Mouse (Mus musculus) macrophage (primary cell): ENCODE data around the gene Gldc. TPM values are rescaled to one million over a fixed set of nuclear protein-coding genes. Genes with fewer than 3 reads are reported as not detected.

Experiments
- H3K27ac ChIP-seq: fragments of 350-480 bp; formaldehyde crosslinking; 2 replicates; pipeline ENCODE4 v1.9.0; 2021
- H3K36me3 ChIP-seq: fragments of 350-480 bp; formaldehyde crosslinking; 2 replicates; pipeline ENCODE4 v1.9.0; 2021; ENCODE audit errors: inconsistent target
- H3K4me3 ChIP-seq: fragments of 350-480 bp; formaldehyde crosslinking; 2 replicates; pipeline ENCODE4 v1.9.0; 2021; ENCODE audit errors: inconsistent target
- H3K79me2 ChIP-seq: fragments of 350-480 bp; formaldehyde crosslinking; 2 replicates; pipeline ENCODE4 v1.9.0; 2021; ENCODE audit errors: inconsistent target
- WGBS: methylation state at CpG from one replicate; pipeline ENCODE4 v1.1.7; 2026; ENCODE audit warnings: inconsistent platforms; ENCODE audit not compliant: missing documents; 5-methylcytosine and 5-hydroxymethylcytosine counted together
- polyA plus RNA-seq: library from polyadenylated mRNA; stranded (reverse); fragments of 250-400 nt; gene quantifications from 3 replicates; pipeline ENCODE4 v1.2.4, GENCODE M21; 2018; ENCODE audit warnings: inconsistent platforms

Gldc gene
- polyA plus RNA-seq, 1 experiment from 2014 or later: 0.07 TPM

GRCm38 (mm10) chr19:30174074-30174670 is 1.1 kb downstream of the Gldc start:
- no peak overlapping the region for H3K4me3 ChIP-seq
- no peaks in the 10 kb centered on the region for H3K79me2 ChIP-seq
- H3K36me3 ChIP-seq: no peaks in the 10 kb centered on the region
- no peak overlapping the region for H3K27ac ChIP-seq
- WGBS: 10% methylated on average over 15 of the region's 15 CpGs

GRCm38 (mm10) chr19:30171346-30172055 is 3.7 kb downstream of the Gldc start:
- Histone ChIP-seq H3K27ac (no peak overlapping the region), H3K36me3 (no peaks in the 10 kb centered on the region), H3K4me3 (no peak overlapping the region), H3K79me2 (no peaks in the 10 kb centered on the region)
- WGBS: 78% methylated on average over 8 of the region's 8 CpGs

DNA sequence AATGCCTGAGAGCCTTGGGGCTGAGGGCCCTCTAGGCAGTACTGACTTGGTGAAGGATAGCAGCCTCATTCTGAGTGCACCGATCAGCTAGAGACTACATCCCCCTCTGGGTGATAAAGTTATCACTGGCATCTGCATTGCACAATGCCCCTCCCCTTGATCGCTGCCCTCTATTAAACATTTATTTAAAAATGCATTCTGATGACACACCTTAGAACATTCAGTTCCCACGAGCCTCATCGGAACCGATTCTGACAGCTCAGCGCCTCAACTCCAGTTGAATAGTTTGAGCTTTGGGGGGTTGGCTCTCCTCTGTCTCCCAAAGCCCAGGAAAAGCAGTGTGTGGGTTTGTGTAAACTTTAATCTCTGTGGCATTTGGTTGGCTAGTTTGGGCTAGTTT is 4.9 kb downstream of the Gldc start:
- H3K27ac ChIP-seq: no peak overlapping the region
- H3K36me3 ChIP-seq: no peaks in the 10 kb centered on the region
- H3K4me3 ChIP-seq: no peak overlapping the region
- 91% methylated on average over 6 of the region's 6 CpGs for WGBS
- H3K79me2 ChIP-seq: no peaks in the 10 kb centered on the region

DNA sequence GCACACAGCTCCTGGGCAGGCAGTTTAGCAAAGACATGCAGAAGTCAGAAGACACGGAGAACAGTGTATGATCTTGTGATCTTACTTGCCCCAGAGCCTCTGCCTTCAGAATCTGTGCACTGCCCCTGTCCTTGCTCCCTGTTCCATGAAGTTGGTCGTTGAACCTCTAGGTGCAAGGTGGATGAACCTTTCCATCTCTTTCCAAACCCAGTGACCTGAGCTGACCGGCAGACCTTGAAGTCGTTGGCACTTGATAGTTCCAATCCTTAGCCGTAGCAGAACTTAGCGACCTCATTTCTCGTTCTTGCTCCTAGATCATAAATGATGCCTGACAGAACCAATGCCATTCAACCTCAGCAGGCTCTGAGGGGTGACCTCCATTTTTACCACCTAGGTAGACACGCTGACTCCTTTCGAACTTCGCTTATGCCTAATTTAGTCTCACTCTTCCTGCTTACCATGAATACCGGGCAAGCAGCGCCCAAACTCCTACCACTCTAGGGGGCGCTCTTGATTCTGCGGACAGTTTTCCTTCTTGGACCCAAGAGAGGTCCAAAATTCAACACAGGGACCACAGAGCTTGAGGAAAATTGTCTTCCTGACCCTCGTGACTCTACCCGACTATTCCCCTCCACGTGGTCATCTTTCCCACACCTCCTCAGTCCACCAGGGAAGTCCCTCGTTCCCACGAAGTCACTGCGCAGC is 8.3 kb downstream of the Gldc start:
- Histone ChIP-seq H3K4me3 (no peak overlapping the region), H3K36me3 (no peaks in the 10 kb centered on the region), H3K79me2 (no peaks in the 10 kb centered on the region), H3K27ac (no peak overlapping the region)
- 92% methylated on average over 20 of the region's 20 CpGs for whole genome bisulfite sequencing

DNA sequence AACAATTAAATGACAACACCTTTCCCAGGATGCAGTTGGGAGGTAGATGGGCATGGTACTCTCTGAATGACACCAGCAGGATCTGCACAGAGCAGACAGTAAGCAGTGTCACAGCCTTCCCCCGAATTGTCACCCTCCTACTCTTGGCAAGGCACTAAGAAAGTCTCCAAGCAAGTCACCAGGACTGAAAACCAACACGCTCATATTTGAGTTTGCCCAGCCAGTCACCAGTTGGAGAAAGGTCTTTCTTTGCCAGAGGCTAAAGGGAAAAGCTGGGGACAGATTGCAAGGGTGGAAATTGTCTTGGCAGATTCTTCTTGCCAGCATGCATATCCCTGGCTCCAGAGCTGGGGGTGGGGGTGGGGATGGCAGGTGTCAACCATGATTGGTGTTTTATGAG is 11.0 kb downstream of the Gldc start:
- H3K36me3 ChIP-seq: no peaks in the 10 kb centered on the region
- WGBS: 84% methylated on average over 2 of the region's 2 CpGs
- no peak overlapping the region for H3K27ac ChIP-seq
- H3K79me2 ChIP-seq: no peaks in the 10 kb centered on the region
- no peak overlapping the region for H3K4me3 ChIP-seq

GRCm38 (mm10) chr19:30162808-30163207 is 12.4 kb downstream of the Gldc start:
- Histone ChIP-seq H3K27ac (no peak overlapping the region), H3K36me3 (no peaks in the 10 kb centered on the region), H3K79me2 (no peaks in the 10 kb centered on the region), H3K4me3 (no peak overlapping the region)
- WGBS: 96% methylated on average over 5 of the region's 5 CpGs

GRCm38 (mm10) chr19:30160021-30160420 is 15.2 kb downstream of the Gldc start:
- Histone ChIP-seq H3K4me3 (no peak overlapping the region), H3K27ac (no peak overlapping the region), H3K79me2 (no peaks in the 10 kb centered on the region), H3K36me3 (no peaks in the 10 kb centered on the region)
- WGBS: 95% methylated on average over 1 of the region's 2 CpGs

GRCm38 (mm10) chr19:30158189-30158588 is 17.0 kb downstream of the Gldc start:
- Histone ChIP-seq H3K36me3 (no peaks in the 10 kb centered on the region), H3K4me3 (no peak overlapping the region), H3K79me2 (no peaks in the 10 kb centered on the region), H3K27ac (no peak overlapping the region)
- WGBS: 90% methylated on average over 4 of the region's 4 CpGs

- H3K79me2 ChIP-seq: no peaks in the 10 kb centered on the region
- no peak overlapping the region for H3K27ac ChIP-seq
- no peaks in the 10 kb centered on the region for H3K36me3 ChIP-seq
- WGBS: 89% methylated on average over 12 of the region's 12 CpGs
- H3K4me3 ChIP-seq: no peak overlapping the region
These were observed 18.1 kb downstream of the Gldc start for GRCm38 (mm10) chr19:30157031-30157687.

- Histone ChIP-seq H3K79me2 (no peaks in the 10 kb centered on the region), H3K36me3 (no peaks in the 10 kb centered on the region), H3K27ac (no peak overlapping the region), H3K4me3 (no peak overlapping the region)
- WGBS: 94% methylated on average over 3 of the region's 3 CpGs
These were observed 21.5 kb downstream of the Gldc start for GRCm38 (mm10) chr19:30153729-30154128.

GRCm38 (mm10) chr19:30151290-30151689 is 23.9 kb downstream of the Gldc start:
- H3K36me3 ChIP-seq: no peaks in the 10 kb centered on the region
- 92% methylated on average over 10 of the region's 10 CpGs for WGBS
- no peaks in the 10 kb centered on the region for H3K79me2 ChIP-seq
- H3K27ac ChIP-seq: no peak overlapping the region
- H3K4me3 ChIP-seq: no peak overlapping the region

GRCm38 (mm10) chr19:30149238-30149805 is 25.9 kb downstream of the Gldc start:
- Histone ChIP-seq H3K27ac (no peak overlapping the region), H3K36me3 (no peaks in the 10 kb centered on the region), H3K79me2 (no peaks in the 10 kb centered on the region), H3K4me3 (no peak overlapping the region)
- 76% methylated on average over 6 of the region's 6 CpGs for WGBS

- Histone ChIP-seq H3K27ac (no peak overlapping the region), H3K79me2 (no peaks in the 10 kb centered on the region), H3K4me3 (no peak overlapping the region), H3K36me3 (no peaks in the 10 kb centered on the region)
- WGBS: 79% methylated on average over 4 of the region's 4 CpGs
These were observed 27.9 kb downstream of the Gldc start for GRCm38 (mm10) chr19:30147306-30147705.

GRCm38 (mm10) chr19:30146761-30147160 is 28.5 kb downstream of the Gldc start:
- H3K79me2 ChIP-seq: no peaks in the 10 kb centered on the region
- H3K36me3 ChIP-seq: no peaks in the 10 kb centered on the region
- no peak overlapping the region for H3K27ac ChIP-seq
- no peak overlapping the region for H3K4me3 ChIP-seq
- 82% methylated on average over 6 of the region's 6 CpGs for WGBS
